Mouse (Mus musculus) kidney, adult 9 months (tissue): ENCODE results near the gene Ythdf2.
"Not testable (repeated sequence)": the region's sequence is repeated elsewhere in the genome, so short reads cannot be mapped to it uniquely, and the experiment has no call there.

Source experiments
- DNase-seq: peaks from one replicate; pipeline ENCODE4 v3.0.0; 2022

Gene Ythdf2

DNA sequence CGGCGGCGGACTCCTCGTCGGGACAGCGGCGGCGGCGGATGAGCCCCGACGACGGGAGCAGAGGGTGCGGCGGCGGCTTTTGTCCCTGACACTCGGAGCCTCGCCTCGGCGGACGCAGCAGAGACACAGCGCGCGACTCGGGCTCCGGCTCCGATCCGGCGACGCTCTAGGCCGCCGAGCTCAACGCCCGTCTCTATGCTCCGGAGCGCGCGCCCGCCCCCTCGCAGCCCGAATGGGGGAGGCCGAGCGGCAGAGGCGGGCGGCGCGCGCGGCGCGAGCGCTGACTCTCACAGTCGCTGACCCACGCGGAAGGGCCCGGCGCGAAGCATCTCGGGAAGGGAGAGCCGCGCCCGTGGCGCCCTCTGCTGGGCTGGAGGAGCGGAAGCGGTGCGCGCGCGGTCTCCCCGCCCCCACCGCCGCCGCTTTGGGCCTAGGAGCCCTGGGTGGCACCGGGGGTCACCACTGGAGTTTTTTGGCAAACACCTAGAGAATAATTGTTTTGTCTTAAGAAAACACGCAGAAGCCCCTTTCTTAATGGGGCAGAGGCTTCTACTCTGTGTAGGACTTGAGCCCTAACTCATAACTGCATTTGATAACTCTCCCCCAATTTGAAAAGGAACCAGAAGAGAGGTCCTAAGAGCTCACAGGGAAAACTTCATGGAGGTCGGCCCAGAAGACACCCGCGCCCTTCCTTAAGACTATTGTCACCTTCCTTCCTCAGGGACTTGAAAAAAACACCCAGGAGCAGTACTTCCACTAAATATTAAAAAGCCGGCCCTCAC is at the start of gene Ythdf2:
Ythdf2 (minus strand) TSS at position 351 of the 782 bp plus-strand sequence.
- DNase-seq, result peak; percentile 97

- peak; percentile 54 for DNase-seq
These were observed 48.6 kb upstream of the Ythdf2 start for GRCm38 (mm10) chr4:132260404-132261379.

GRCm38 (mm10) chr4:132259248-132259647 is 47.1 kb upstream of the Ythdf2 start:
- DNase-seq, result peak; percentile 27

GRCm38 (mm10) chr4:132256384-132256783 is 44.3 kb upstream of the Ythdf2 start:
- DNase-seq, result no peak

DNA sequence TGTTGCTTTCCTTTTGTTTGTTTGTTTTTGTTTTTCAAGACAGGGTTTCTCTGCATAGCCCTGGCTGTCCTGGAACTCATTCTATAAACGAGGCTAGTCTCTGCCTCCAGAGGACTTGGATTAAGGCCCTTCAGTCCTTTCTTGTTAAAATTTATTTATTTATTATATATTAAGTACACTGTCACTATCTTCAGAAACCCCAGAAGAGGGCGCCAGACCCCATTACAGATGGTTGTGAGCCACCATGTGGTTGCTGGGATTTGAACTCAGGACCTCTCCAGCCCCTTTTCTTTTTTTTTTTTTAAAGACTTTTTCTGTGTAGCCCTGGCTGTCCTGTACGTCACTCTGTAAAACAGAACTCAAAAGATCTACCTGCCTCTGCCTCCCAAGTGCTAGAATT is 42.9 kb upstream of the Ythdf2 start:
- no peak for DNase-seq

DNA sequence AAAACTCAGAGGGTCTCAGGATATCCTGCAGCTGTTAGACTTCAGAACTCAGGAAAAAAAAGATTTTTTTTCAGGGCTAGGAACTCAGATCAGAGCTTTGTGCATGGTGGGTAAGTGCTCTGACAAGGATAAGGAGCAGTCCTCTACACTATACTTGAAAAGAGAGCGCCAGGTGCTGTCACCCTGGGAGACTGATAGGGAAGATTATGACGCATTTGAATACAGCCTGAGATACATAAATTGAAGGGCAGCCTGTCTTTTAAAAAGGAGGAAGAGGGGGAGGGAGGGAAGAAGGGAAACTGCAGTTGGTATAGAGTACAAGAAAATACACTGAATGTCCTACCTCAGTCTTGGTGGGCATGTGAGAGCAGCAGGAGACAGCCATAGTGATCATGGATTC is 41.5 kb upstream of the Ythdf2 start:
- no peak for DNase-seq

- no peak for DNase-seq
These were observed 41.0 kb upstream of the Ythdf2 start for GRCm38 (mm10) chr4:132253128-132253527.

DNA sequence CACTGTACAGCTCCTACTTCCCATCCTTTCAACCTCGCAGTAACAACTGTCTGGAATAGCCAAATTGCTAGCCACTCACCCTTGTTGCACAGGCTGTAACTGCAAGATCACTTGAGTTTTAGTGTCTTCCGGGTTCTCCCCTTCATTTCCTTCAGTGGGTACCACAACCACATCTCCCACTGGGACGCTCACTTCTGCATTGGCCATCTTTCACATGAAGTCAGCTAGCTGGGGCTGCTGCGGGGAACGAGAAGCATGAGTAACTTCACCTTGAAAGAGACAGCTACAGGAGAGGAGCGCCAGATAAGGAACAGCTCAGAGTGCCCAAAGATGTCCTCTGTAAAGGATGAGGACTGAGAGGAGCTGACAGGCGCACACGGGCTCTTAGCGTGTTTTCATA is 39.5 kb upstream of the Ythdf2 start:
- DNase-seq, result no peak

DNA sequence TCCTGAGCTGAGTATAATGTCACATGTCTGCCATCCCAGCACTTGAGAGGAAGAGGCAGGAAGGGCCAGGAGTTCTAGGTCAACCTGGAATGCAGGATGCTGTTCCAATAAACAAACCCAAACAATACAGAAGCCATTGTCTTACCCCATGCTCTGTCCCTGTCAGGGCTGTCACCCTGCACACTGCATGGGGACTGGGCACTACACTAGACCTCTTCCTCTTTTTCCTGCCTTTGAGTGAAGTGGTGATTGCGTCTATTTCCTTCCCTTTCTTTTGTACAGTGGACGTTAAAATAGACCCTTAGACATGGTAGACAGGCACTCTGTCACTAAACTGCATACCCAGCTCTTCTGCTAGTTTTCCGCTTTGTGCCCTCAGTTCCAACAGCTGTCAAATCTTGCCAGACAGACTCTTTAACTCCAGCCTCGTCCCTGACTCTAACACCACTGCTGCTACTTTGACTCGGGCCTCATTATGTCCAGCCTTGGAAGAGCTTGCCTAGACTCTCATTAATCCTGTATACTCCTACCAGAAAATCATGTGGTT is 35.4 kb upstream of the Ythdf2 start:
- DNase-seq, result peak; percentile 24

DNA sequence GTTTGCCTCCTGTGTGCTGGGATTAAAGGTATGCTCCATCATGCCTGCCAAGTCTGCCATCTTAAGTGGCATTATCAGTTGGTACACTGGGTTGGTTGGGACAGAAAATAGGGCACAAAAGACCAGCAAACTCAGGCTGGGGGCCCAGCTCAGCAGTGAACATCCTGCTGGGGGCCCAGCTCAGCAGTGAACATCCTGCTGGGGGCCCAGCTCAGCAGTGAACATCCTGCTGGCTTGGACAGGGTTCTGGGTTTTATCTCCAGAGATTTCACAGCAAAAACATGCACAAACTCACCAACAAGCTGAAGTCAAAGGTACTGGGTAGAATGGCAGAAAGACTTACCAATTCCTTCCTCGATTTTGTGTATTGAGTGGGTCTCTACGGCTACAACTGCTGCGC is 33.5 kb upstream of the Ythdf2 start:
- DNase-seq, result no peak

GRCm38 (mm10) chr4:132241208-132241607 is 29.1 kb upstream of the Ythdf2 start:
- no peak for DNase-seq

GRCm38 (mm10) chr4:132240367-132240766 is 28.3 kb upstream of the Ythdf2 start:
- DNase-seq, result no peak

- no peak for DNase-seq
These were observed 26.3 kb upstream of the Ythdf2 start for GRCm38 (mm10) chr4:132238356-132238755.

GRCm38 (mm10) chr4:132234710-132235109 is 22.6 kb upstream of the Ythdf2 start:
- DNase-seq, result no peak

GRCm38 (mm10) chr4:132230422-132230821 is 18.3 kb upstream of the Ythdf2 start:
- DNase-seq, result no peak

DNA sequence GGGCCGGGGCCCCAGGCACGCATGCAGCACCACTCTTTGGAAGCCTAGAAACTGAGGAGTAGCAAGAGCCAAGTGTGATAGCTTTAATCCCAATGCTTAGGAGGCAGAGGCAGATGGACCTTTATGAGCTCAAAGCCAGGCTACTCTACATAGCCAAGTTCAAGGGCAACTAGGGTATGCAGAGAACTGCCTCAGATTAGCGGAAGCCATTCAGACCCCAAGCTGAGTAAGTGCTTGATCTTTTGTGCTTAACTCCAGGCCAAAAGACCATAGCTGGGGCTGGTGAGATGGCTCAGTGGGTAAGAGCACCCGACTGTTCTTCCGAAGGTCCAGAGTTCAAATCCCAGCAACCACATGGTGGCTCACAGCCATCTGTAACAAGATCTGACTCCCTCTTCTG is 9.9 kb upstream of the Ythdf2 start:
- DNase-seq, result not testable (repeated sequence)

GRCm38 (mm10) chr4:132218439-132218838 is 6.3 kb upstream of the Ythdf2 start:
- DNase-seq, result not testable (repeated sequence)

DNA sequence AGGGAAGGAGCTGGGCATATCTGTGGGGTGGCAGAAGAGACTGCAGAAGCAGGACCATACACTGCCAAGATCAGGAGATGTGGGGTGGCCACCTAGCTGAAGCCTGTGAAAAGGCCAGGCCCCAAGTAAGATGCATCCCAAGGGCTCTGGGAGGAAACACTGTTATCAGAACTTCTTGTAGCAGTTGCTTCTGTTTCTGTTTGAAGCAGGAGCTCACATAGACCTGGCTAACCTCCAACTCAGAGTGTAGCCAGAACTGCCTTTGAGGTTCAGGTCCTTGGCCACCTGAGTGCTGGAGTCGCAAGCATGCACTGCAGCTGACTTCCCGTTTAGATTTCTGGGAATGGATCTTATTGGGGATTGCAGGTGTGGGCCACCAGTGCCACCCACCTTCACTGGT is 5.7 kb upstream of the Ythdf2 start:
- no peak for DNase-seq

DNA sequence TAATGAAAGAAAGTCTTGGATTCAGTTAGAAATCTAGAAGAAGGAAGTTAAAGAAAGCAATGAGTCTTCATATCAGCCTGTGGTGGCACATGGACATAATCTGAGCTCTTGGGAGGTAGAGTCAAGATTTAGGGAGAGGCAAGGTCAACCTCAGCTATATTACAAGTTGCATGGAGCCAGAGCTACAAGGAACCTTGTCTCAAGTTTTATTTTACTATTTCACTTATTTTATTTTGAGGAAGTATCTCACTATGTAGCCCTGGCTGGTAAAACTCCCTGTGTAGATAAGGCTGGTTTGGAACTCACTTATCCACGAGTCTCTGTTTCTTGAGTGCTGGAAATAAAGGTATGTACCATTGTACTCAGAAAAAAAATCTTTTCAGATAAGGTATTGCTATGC is 4.5 kb upstream of the Ythdf2 start:
- DNase-seq, result no peak

- no peak for DNase-seq
These were observed 2.7 kb upstream of the Ythdf2 start for GRCm38 (mm10) chr4:132214847-132215246.

DNA sequence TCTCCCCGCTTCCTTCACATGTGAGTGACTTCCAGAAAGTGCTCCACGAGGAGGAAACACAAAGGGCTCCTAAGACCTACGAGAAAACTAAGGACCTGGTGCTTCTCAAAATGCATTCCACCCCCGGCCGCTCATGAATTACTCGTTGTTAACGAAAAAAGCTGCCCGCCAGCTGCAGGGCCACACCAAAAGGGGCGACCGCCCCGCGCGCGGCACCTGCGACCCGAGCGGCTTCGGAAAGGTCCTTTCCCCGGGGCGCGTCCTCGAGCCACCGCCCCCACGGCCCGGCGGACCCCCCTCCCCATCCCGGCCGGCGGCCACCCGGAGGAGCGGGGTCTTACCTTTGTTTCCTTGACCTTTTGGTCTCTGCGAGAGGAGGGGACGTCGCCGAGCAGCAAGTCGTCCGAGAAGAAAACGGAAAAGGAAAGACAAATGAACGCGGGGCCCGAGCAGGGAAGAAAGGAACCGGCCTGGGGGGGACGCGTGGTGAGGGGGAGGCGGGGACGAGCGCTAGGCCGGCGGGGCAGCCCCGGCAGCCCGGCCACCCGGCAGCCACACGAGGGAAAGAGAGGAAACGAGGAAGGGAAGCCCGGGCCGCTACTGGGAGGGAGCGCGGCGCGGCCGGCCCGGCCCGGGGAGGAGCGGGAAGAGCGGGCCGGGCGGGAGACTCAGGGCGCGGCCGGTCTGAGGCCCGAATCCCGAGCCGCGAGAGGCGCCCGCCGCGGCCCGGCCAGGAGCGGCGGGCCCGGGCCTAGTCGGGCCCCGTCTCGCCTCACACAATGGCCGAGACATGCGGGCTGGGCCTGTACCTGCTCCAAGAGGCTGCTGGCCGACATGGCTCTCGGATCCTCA is 786 bp downstream of the Ythdf2 start:
- DNase-seq, result no peak

DNA sequence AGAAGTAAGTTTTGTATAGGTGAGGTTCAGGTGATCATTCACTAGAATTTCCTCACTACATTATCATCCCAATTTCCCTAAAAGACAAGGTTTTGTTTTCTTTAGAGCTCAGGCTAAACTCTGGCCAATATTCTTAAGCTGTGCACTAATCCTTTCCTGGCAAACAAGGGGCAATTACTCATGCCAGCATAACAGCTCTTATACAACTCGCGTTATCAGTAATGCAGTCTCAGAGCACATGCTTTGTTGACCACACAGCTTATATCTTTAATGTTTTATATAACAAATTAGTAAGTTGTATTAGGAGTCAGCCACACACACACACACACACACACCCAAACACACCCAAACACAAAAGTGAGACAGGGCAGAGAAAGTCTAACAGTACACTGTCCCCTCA is 1.8 kb downstream of the Ythdf2 start:
- no peak for DNase-seq

DNA sequence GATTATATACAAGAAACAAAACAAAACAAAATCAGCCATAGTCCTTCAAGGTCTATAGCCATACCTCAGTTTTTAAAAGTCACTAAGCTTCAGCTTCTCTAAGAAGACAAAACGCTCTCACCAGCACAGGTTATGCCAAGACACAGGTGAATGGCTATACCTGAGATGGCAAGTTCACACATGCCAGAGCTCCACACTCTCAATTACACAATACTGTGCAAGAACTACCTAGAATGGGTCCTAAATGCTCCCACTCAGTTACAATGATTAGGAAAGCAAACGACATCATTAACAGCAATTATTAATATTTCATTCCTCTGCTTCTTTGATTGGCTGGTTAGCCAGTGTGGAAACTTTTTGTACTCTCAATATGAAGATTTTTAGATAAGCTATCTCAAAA is 2.8 kb downstream of the Ythdf2 start:
- no peak for DNase-seq
